Mouse (Mus musculus): ENCODE measurements around the gene Slc35e2. TPM values are rescaled to one million over a fixed set of nuclear protein-coding genes. Genes with fewer than 3 reads are reported as not detected.
A peak's percentile ranks its signal among the peaks of the same experiment; 100 is the strongest.
"Not testable (repeated sequence)": the region's sequence is repeated elsewhere in the genome, so short reads cannot be mapped to it uniquely, and the experiment has no call there.

The Slc35e2 gene
- polyA plus RNA-seq, 1 experiment from 2014 or later = 7.7 TPM

GRCm38 (mm10) chr4:155624338-155625291 is 23.4 kb downstream of the Slc35e2 start, which contains the start of gene Cdk11b:
Gene Cdk11b, plus strand, starts transcription at chr4:155624854.
- H3K36me3 ChIP-seq (ENCODE audit: control insufficient read depth, insufficient read depth, low read length) = 0 out of 2 replicates have a peak, but pooled peaks cover 2% of the 10 kb centered on the region
- peaks cover 3% of the 10 kb centered on the region; the same call in 1 of the 2 replicates for H3K4me1 ChIP-seq (ENCODE audit: control insufficient read depth, insufficient read depth, low read length)
- H3K27me3 ChIP-seq (ENCODE audit: control insufficient read depth, insufficient read depth, low read length) = no peaks in the 10 kb centered on the region
- H3K4me3 ChIP-seq (ENCODE audit: low read depth, low read length) = peak within 1 kb of the TSS; percentile 91
- H3K9ac ChIP-seq (ENCODE audit: low read depth, low read length) = peak within 1 kb of the TSS; percentile 84
- no peaks in the 10 kb centered on the region for H3K9me3 ChIP-seq (replicated peaks; ENCODE audit: control insufficient read depth, low read length)
- H3K27ac ChIP-seq (ENCODE audit: low read depth, low read length) = peak within 1 kb of the TSS; percentile 93
- H3K4me2 ChIP-seq = peak within 1 kb of the TSS; percentile 78
- peak; percentile 98 for ATAC-seq (replicated peaks; ENCODE audit: insufficient number of reproducible peaks, low FRiP score, low TSS enrichment)
- under 1% methylated on average over 84 of the region's 84 CpGs for WGBS (ENCODE audit: insufficient replicate concordance)

DNA sequence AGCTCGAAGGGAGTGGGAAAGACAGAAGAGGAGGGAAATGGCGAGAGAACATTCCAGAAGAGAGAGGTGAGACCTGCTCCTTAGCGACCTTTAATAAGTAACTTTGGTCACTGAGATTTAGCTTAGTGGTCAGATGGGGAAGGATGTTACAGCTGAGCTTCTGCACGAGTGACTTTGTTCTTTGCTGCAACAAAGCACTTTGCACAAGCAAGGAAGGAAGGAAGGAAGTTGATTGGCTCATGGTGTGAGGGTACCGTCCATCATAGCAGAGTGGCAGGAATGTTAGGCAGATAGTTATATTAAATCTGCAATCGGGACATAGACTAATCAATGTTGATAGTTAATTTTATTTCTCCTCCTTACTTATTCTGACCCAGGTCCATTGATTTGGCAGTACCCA is 29.1 kb downstream of the Slc35e2 start:
- peaks cover 27% of the 10 kb centered on the region for H3K36me3 ChIP-seq (ENCODE audit: control insufficient read depth, insufficient read depth, low read length)

DNA sequence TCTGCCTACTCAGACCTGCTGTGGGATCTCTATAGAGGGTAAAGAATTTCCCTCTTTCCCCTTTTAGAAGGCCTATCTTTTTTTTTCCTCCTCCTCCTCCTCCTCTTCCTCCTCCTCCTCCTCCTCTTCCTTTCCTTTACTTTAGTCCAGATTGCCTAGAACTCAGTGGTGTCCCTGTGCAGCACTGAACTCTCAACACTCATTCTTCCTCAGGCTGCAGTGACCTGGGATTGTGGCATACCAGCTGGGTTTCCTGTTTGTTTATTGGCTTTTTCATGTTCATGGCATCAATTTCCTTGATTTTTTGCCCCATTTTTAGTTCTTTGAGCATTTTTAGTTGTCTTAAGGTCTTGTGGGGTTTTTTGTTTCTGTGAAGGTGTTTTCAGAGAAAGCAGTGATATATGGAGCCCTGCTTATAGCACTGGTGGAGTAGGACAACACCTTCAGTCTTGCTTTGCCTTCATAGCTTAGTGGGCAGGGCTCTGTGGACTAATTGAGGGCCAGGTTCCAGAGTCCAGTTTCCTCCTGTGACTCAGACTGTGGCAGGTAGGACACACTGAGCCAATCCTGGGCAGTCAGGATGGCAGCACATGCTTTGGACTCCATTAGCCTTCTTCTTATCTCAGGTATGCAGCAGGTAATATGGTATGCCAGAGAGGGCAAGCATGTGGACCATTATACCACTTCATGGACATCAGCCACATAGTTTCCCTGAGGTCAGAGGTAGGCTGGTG is 34.7 kb downstream of the Slc35e2 start:
- H3K4me1 ChIP-seq (ENCODE audit: control insufficient read depth, insufficient read depth, low read length) = no peaks in the 10 kb centered on the region
- H3K27ac ChIP-seq (ENCODE audit: low read depth, low read length) = no peak overlapping the region
- H3K27me3 ChIP-seq (ENCODE audit: control insufficient read depth, insufficient read depth, low read length) = no peaks in the 10 kb centered on the region
- no peak overlapping the region for H3K9ac ChIP-seq (ENCODE audit: low read depth, low read length)
- peaks cover 37% of the 10 kb centered on the region for H3K36me3 ChIP-seq (ENCODE audit: control insufficient read depth, insufficient read depth, low read length)
- no peak for ATAC-seq (replicated peaks; ENCODE audit: insufficient number of reproducible peaks, low FRiP score, low TSS enrichment)
- no peaks in the 10 kb centered on the region for H3K9me3 ChIP-seq (replicated peaks; ENCODE audit: control insufficient read depth, low read length)
- H3K4me3 ChIP-seq (ENCODE audit: low read depth, low read length) = no peak overlapping the region
- no peak overlapping the region for H3K4me2 ChIP-seq

More for the DNA sequence above, 29.1 kb downstream of the Slc35e2 start:
- 82% methylated on average over 6 of the region's 6 CpGs for WGBS (ENCODE audit: insufficient replicate concordance)
- Histone ChIP-seq H3K27me3 (ENCODE audit: control insufficient read depth, insufficient read depth, low read length) (no peaks in the 10 kb centered on the region), H3K4me3 (ENCODE audit: low read depth, low read length) (no peak overlapping the region), H3K4me1 (ENCODE audit: control insufficient read depth, insufficient read depth, low read length) (no peaks in the 10 kb centered on the region), H3K27ac (ENCODE audit: low read depth, low read length) (no peak overlapping the region), H3K4me2 (no peak overlapping the region), H3K9ac (ENCODE audit: low read depth, low read length) (no peak overlapping the region), H3K9me3 (replicated peaks; ENCODE audit: control insufficient read depth, low read length) (no peaks in the 10 kb centered on the region)
- no peak for ATAC-seq (replicated peaks; ENCODE audit: insufficient number of reproducible peaks, low FRiP score, low TSS enrichment)

DNA sequence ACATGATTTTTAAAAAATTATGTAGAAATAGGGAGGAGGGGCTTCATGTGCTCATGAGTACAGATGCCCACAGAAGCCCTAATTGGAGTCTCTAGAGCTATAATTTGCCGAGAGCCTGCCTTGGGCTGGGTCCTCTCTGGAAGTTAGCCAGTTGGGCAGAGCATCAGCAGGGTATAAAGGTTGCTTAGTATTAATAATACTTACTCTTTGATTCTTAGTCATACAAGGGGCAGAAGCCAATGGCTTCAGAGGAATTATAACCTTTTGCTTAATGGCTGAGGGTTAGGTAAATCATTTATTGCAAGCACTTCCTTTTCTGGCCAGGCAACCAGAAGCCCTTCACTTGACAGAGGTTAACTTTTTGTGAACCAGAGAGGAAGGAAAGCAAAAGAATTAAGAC is 42.3 kb downstream of the Slc35e2 start:
- H3K27me3 ChIP-seq (ENCODE audit: control insufficient read depth, insufficient read depth, low read length) = no peaks in the 10 kb centered on the region
- no peak for ATAC-seq (replicated peaks; ENCODE audit: insufficient number of reproducible peaks, low FRiP score, low TSS enrichment)
- no peak overlapping the region for H3K9ac ChIP-seq (ENCODE audit: low read depth, low read length)
- H3K4me3 ChIP-seq (ENCODE audit: low read depth, low read length) = no peak overlapping the region
- H3K9me3 ChIP-seq (replicated peaks; ENCODE audit: control insufficient read depth, low read length) = no peaks in the 10 kb centered on the region
- H3K27ac ChIP-seq (ENCODE audit: low read depth, low read length) = no peak overlapping the region
- H3K4me2 ChIP-seq = no peak overlapping the region
- H3K4me1 ChIP-seq (ENCODE audit: control insufficient read depth, insufficient read depth, low read length) = no peaks in the 10 kb centered on the region
- WGBS (ENCODE audit: insufficient replicate concordance) = 100% methylated on average over 1 of the region's 1 CpGs
- peaks cover 50% of the 10 kb centered on the region for H3K36me3 ChIP-seq (ENCODE audit: control insufficient read depth, insufficient read depth, low read length)

GRCm38 (mm10) chr4:155645308-155645707 is 44.1 kb downstream of the Slc35e2 start, which contains the start of gene Gm10563:
Gene Gm10563, minus strand, starts transcription at chr4:155645408.
- H3K9me3 ChIP-seq (replicated peaks; ENCODE audit: control insufficient read depth, low read length); H3K4me3 ChIP-seq (ENCODE audit: low read depth, low read length); H3K27ac ChIP-seq (ENCODE audit: low read depth, low read length); ATAC-seq (replicated peaks; ENCODE audit: insufficient number of reproducible peaks, low FRiP score, low TSS enrichment); H3K27me3 ChIP-seq (ENCODE audit: control insufficient read depth, insufficient read depth, low read length); H3K4me1 ChIP-seq (ENCODE audit: control insufficient read depth, insufficient read depth, low read length); H3K9ac ChIP-seq (ENCODE audit: low read depth, low read length); H3K4me2 ChIP-seq: not testable (repeated sequence)
- WGBS (ENCODE audit: insufficient replicate concordance) = 97% methylated on average over 2 of the region's 2 CpGs
- H3K36me3 ChIP-seq (ENCODE audit: control insufficient read depth, insufficient read depth, low read length) = peaks cover 61% of the 10 kb centered on the region

- H3K27ac ChIP-seq (ENCODE audit: low read depth, low read length) = no peak overlapping the region
- H3K4me1 ChIP-seq (ENCODE audit: control insufficient read depth, insufficient read depth, low read length) = peaks cover 2% of the 10 kb centered on the region; the same call in 1 of the 2 replicates
- WGBS (ENCODE audit: insufficient replicate concordance) = 83% methylated on average over 5 of the region's 5 CpGs
- peaks cover 61% of the 10 kb centered on the region for H3K36me3 ChIP-seq (ENCODE audit: control insufficient read depth, insufficient read depth, low read length)
- no peaks in the 10 kb centered on the region for H3K27me3 ChIP-seq (ENCODE audit: control insufficient read depth, insufficient read depth, low read length)
- no peak overlapping the region for H3K9ac ChIP-seq (ENCODE audit: low read depth, low read length)
- no peaks in the 10 kb centered on the region for H3K9me3 ChIP-seq (replicated peaks; ENCODE audit: control insufficient read depth, low read length)
- H3K4me2 ChIP-seq = no peak overlapping the region
- ATAC-seq (replicated peaks; ENCODE audit: insufficient number of reproducible peaks, low FRiP score, low TSS enrichment) = no peak
- no peak overlapping the region for H3K4me3 ChIP-seq (ENCODE audit: low read depth, low read length)
These were observed 44.5 kb downstream of the Slc35e2 start for GRCm38 (mm10) chr4:155645721-155646120.

- H3K4me1 ChIP-seq (ENCODE audit: control insufficient read depth, insufficient read depth, low read length) = peaks cover 29% of the 10 kb centered on the region
- H3K4me3 ChIP-seq (ENCODE audit: low read depth, low read length) = no peak overlapping the region
- 88% methylated on average over 11 of the region's 11 CpGs for WGBS (ENCODE audit: insufficient replicate concordance)
- H3K4me2 ChIP-seq = no peak overlapping the region
- no peak overlapping the region for H3K9ac ChIP-seq (ENCODE audit: low read depth, low read length)
- no peak overlapping the region for H3K27ac ChIP-seq (ENCODE audit: low read depth, low read length)
- H3K36me3 ChIP-seq (ENCODE audit: control insufficient read depth, insufficient read depth, low read length) = peaks cover 39% of the 10 kb centered on the region
- H3K9me3 ChIP-seq (replicated peaks; ENCODE audit: control insufficient read depth, low read length) = no peaks in the 10 kb centered on the region
- H3K27me3 ChIP-seq (ENCODE audit: control insufficient read depth, insufficient read depth, low read length) = peaks cover 14% of the 10 kb centered on the region
- no peak for ATAC-seq (replicated peaks; ENCODE audit: insufficient number of reproducible peaks, low FRiP score, low TSS enrichment)
These were observed 48.1 kb downstream of the Slc35e2 start for GRCm38 (mm10) chr4:155649355-155649754.

- peak; percentile 45; the same call in 1 of the 2 replicates for ATAC-seq (replicated peaks; ENCODE audit: insufficient number of reproducible peaks, low FRiP score, low TSS enrichment)
- H3K36me3 ChIP-seq (ENCODE audit: control insufficient read depth, insufficient read depth, low read length) = peaks cover 41% of the 10 kb centered on the region
- H3K27me3 ChIP-seq (ENCODE audit: control insufficient read depth, insufficient read depth, low read length) = peaks cover 30% of the 10 kb centered on the region
- H3K9me3 ChIP-seq (replicated peaks; ENCODE audit: control insufficient read depth, low read length) = no peaks in the 10 kb centered on the region
- WGBS (ENCODE audit: insufficient replicate concordance) = 51% methylated on average over 15 of the region's 15 CpGs
- peak overlapping the region; percentile 43; the same call in 1 of the 2 replicates for H3K9ac ChIP-seq (ENCODE audit: low read depth, low read length)
- H3K4me1 ChIP-seq (ENCODE audit: control insufficient read depth, insufficient read depth, low read length) = peaks cover 40% of the 10 kb centered on the region
- peak overlapping the region; percentile 89 for H3K27ac ChIP-seq (ENCODE audit: low read depth, low read length)
- H3K4me3 ChIP-seq (ENCODE audit: low read depth, low read length) = peak overlapping the region; percentile 46; the same call in 1 of the 2 replicates
- H3K4me2 ChIP-seq = peak overlapping the region; percentile 77
These were observed 50.5 kb downstream of the Slc35e2 start for GRCm38 (mm10) chr4:155651553-155652269.
